Mouse (Mus musculus): ENCODE results near the gene Urb2. TPM values are rescaled to one million over a fixed set of nuclear protein-coding genes. Genes with fewer than 3 reads are reported as not detected.

Gene Urb2
- polyA plus RNA-seq, 1 experiment = 5.5 TPM

- Histone ChIP-seq H3K4me1 (ENCODE audit: control insufficient read depth, insufficient read depth, low read length) (peaks cover 4% of the 10 kb centered on the region), H3K4me3 (ENCODE audit: insufficient read depth, low read length) (no peak overlapping the region), H3K27ac (ENCODE audit: insufficient read depth, low read length) (no peak overlapping the region)
- TF ChIP-seq POLR2A (IDR thresholded peaks at IDR 0.05; ENCODE audit: extremely low read depth, insufficient read depth, low read length) = no peak
- no peak for TF ChIP-seq CTCF (IDR thresholded peaks at IDR 0.05; ENCODE audit: extremely low read depth, insufficient read depth, low read length)
These were observed 49.3 kb downstream of the Urb2 start for GRCm38 (mm10) chr8:124070363-124071324.

- H3K27ac ChIP-seq (ENCODE audit: insufficient read depth, low read length) = no peak overlapping the region
- H3K4me3 ChIP-seq (ENCODE audit: insufficient read depth, low read length) = no peak overlapping the region
- H3K4me1 ChIP-seq (ENCODE audit: control insufficient read depth, insufficient read depth, low read length) = no peaks in the 10 kb centered on the region
- TF ChIP-seq POLR2A (IDR thresholded peaks at IDR 0.05; ENCODE audit: extremely low read depth, insufficient read depth, low read length) (no peak), CTCF (IDR thresholded peaks at IDR 0.05; ENCODE audit: extremely low read depth, insufficient read depth, low read length) (no peak)
These were observed 54.7 kb downstream of the Urb2 start for GRCm38 (mm10) chr8:124075977-124076376.

DNA sequence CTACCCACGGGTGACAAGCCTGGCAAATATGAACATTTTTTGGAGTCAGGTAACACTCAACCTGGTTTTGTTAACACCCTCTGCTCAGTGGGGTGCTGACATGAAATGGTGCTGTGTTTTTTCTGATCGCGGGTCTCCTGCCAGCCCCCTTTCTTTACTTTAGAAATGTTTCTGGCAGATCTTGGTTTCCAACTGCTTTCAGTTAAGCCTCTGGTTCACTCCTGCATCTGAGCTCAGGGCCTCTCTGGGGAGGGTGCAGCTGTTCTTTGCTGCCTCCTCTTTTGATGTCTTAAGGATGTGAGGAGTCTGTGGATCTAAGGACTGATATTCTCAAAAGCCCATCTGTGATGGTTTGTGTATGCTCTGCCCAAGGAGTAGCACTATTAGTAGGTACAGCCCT, 55.1 kb downstream of the Urb2 start:
- no peak overlapping the region for H3K27ac ChIP-seq (ENCODE audit: insufficient read depth, low read length)
- TF ChIP-seq POLR2A (IDR thresholded peaks at IDR 0.05; ENCODE audit: extremely low read depth, insufficient read depth, low read length) (no peak), CTCF (IDR thresholded peaks at IDR 0.05; ENCODE audit: extremely low read depth, insufficient read depth, low read length) (no peak)
- H3K4me1 ChIP-seq (ENCODE audit: control insufficient read depth, insufficient read depth, low read length) = no peaks in the 10 kb centered on the region
- H3K4me3 ChIP-seq (ENCODE audit: insufficient read depth, low read length) = no peak overlapping the region

GRCm38 (mm10) chr8:124077377-124077776, 56.1 kb downstream of the Urb2 start:
- Histone ChIP-seq H3K4me3 (ENCODE audit: insufficient read depth, low read length) (no peak overlapping the region), H3K4me1 (ENCODE audit: control insufficient read depth, insufficient read depth, low read length) (no peaks in the 10 kb centered on the region), H3K27ac (ENCODE audit: insufficient read depth, low read length) (no peak overlapping the region)
- TF ChIP-seq POLR2A (IDR thresholded peaks at IDR 0.05; ENCODE audit: extremely low read depth, insufficient read depth, low read length) (no peak), CTCF (IDR thresholded peaks at IDR 0.05; ENCODE audit: extremely low read depth, insufficient read depth, low read length) (no peak)

- 0 out of 2 replicates have a peak, but pooled peaks have one; percentile 5 for TF ChIP-seq CTCF (IDR thresholded peaks at IDR 0.05; ENCODE audit: extremely low read depth, insufficient read depth, low read length)
- TF ChIP-seq POLR2A (IDR thresholded peaks at IDR 0.05; ENCODE audit: extremely low read depth, insufficient read depth, low read length) = no peak
- Histone ChIP-seq H3K4me1 (ENCODE audit: control insufficient read depth, insufficient read depth, low read length) (no peaks in the 10 kb centered on the region), H3K4me3 (ENCODE audit: insufficient read depth, low read length) (no peak overlapping the region), H3K27ac (ENCODE audit: insufficient read depth, low read length) (no peak overlapping the region)
These were observed 56.7 kb downstream of the Urb2 start for GRCm38 (mm10) chr8:124077998-124078397.

DNA sequence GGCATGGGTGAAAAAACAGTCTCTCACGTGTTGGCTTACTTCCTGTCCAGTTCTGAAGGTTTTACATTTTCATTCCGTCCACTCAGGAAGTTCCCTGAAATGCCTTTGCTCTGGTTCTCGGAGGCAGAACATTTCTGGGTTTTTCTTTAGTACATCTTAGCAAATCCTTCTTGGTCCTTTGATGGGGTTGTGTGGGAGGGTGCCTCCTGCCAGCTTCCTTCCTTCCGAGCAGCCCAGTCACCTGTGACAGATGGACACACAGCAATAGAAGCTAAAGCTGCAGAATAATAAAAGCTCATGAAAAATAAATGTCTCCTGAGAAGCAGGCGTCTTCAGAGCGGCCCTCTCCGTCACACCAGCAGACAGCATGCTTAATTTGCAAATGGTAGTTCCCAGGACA, 57.7 kb downstream of the Urb2 start:
- no peak overlapping the region for H3K27ac ChIP-seq (ENCODE audit: insufficient read depth, low read length)
- TF ChIP-seq CTCF (IDR thresholded peaks at IDR 0.05; ENCODE audit: extremely low read depth, insufficient read depth, low read length) = no peak
- TF ChIP-seq POLR2A (IDR thresholded peaks at IDR 0.05; ENCODE audit: extremely low read depth, insufficient read depth, low read length) = no peak
- H3K4me3 ChIP-seq (ENCODE audit: insufficient read depth, low read length) = no peak overlapping the region
- no peaks in the 10 kb centered on the region for H3K4me1 ChIP-seq (ENCODE audit: control insufficient read depth, insufficient read depth, low read length)

DNA sequence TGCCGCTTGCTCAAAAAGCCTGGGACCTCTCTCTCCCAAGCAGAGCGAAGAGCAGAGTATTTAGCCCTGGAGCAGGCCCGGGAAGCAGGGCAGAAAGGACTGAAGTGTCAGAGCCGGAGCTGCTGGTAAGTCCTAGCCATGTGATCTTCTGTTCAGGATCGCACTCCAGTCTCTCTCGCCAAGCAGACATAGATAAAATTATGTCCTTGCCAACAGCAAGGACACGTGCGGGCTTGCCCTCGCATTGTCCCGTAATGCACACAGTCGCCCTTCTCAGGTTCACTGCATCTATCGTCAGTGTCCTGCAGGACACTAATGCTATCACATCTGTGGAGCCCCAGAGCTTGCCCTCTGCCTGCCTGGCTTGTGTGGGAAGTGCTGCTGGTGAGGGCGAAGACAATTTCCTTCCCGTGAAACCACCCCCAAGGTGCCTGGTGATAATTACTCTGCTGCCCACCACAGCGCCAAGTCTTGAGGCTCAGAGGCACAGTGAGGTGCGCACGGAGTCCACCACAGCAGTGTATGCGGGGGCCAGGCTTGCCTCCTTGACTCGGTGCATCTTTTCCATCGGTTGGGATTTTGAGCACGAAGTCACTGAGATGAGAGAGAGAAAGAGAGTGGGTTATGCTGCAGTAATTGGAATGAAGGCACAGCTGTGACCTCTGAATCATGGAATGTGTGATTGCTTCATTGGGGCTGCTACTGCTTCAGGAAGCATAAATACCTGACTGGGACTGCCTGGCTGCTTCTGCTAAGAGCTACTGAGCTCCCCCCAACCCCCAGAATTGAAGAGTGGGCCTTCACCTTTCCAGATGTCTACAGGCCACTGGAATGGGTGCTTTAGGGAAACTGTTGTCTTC, 59.4 kb downstream of the Urb2 start:
- Histone ChIP-seq H3K27ac (ENCODE audit: insufficient read depth, low read length) (no peak overlapping the region), H3K4me3 (ENCODE audit: insufficient read depth, low read length) (no peak overlapping the region), H3K4me1 (ENCODE audit: control insufficient read depth, insufficient read depth, low read length) (no peaks in the 10 kb centered on the region)
- TF ChIP-seq POLR2A (IDR thresholded peaks at IDR 0.05; ENCODE audit: extremely low read depth, insufficient read depth, low read length) = no peak
- no peak for TF ChIP-seq CTCF (IDR thresholded peaks at IDR 0.05; ENCODE audit: extremely low read depth, insufficient read depth, low read length)

- no peak overlapping the region for H3K4me3 ChIP-seq (ENCODE audit: insufficient read depth, low read length)
- no peak for TF ChIP-seq POLR2A (IDR thresholded peaks at IDR 0.05; ENCODE audit: extremely low read depth, insufficient read depth, low read length)
- TF ChIP-seq CTCF (IDR thresholded peaks at IDR 0.05; ENCODE audit: extremely low read depth, insufficient read depth, low read length) = no peak
- H3K27ac ChIP-seq (ENCODE audit: insufficient read depth, low read length) = no peak overlapping the region
- H3K4me1 ChIP-seq (ENCODE audit: control insufficient read depth, insufficient read depth, low read length) = no peaks in the 10 kb centered on the region
These were observed 61.3 kb downstream of the Urb2 start for GRCm38 (mm10) chr8:124082616-124083015.

DNA sequence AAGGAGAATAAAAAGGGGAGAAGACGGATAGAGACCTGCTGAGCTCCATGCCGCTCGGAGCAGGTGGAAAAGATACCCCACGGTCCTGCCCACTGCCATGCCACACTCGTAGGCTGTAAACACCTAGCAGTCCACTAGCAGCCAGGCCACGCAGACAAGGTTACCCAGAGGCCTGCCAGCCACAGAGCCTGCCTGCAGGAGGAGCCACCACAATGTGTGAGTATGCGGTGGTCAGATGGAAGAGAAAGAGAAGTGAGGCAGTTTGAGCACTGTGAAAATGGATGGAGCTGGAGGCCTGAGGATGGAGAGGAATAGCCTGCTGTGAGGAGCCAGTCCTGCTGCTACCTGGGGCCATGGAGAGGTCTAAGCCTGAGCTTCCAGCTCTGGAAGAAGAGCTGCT, 62.3 kb downstream of the Urb2 start:
- Histone ChIP-seq H3K4me3 (ENCODE audit: insufficient read depth, low read length) (no peak overlapping the region), H3K27ac (ENCODE audit: insufficient read depth, low read length) (no peak overlapping the region), H3K4me1 (ENCODE audit: control insufficient read depth, insufficient read depth, low read length) (no peaks in the 10 kb centered on the region)
- TF ChIP-seq CTCF (IDR thresholded peaks at IDR 0.05; ENCODE audit: extremely low read depth, insufficient read depth, low read length) (peak; percentile 21; the same call in 1 of the 2 replicates), POLR2A (IDR thresholded peaks at IDR 0.05; ENCODE audit: extremely low read depth, insufficient read depth, low read length) (no peak)
